Mouse (Mus musculus) frontal cortex, adult (tissue): ENCODE data around the gene Wtip.
"Not testable (repeated sequence)": the region's sequence is repeated elsewhere in the genome, so short reads cannot be mapped to it uniquely, and the experiment has no call there.

Experiments
- ATAC-seq: cut with Nextera tagmentation; 2 replicates; pipeline ENCODE4 v1.9.2; 2017; ENCODE audit warnings: mild to moderate bottlenecking, moderate library complexity, mixed read lengths; ENCODE audit not compliant: low TSS enrichment

Gene Wtip

GRCm38 (mm10) chr7:34133117-34133762 lies at the start of gene Wtip:
Gene Wtip, minus strand, starts transcription at chr7:34133268.
- peak; percentile 51; the same call in 1 of the 2 replicates for ATAC-seq

GRCm38 (mm10) chr7:34176241-34176640 lies 43.2 kb upstream of the Wtip start:
- ATAC-seq = not testable (repeated sequence)

- ATAC-seq = no peak
Measured at GRCm38 (mm10) chr7:34172251-34172650, 39.2 kb upstream of the Wtip start.

GRCm38 (mm10) chr7:34169454-34169853 lies 36.4 kb upstream of the Wtip start, which contains the start of gene Uba2:
Gene Uba2, minus strand, starts transcription at chr7:34169599.
- ATAC-seq = no peak

GRCm38 (mm10) chr7:34168470-34169251 lies 35.6 kb upstream of the Wtip start:
- peak; percentile 97 for ATAC-seq

GRCm38 (mm10) chr7:34167766-34168469 lies 34.9 kb upstream of the Wtip start:
- ATAC-seq = no peak; the same call in none of the 2 replicates

GRCm38 (mm10) chr7:34166850-34167249 lies 33.8 kb upstream of the Wtip start:
- no peak for ATAC-seq

- ATAC-seq = no peak
Measured at GRCm38 (mm10) chr7:34165999-34166398, 32.9 kb upstream of the Wtip start.

GRCm38 (mm10) chr7:34164671-34165070 lies 31.6 kb upstream of the Wtip start:
- no peak for ATAC-seq

GRCm38 (mm10) chr7:34159167-34159566 lies 26.1 kb upstream of the Wtip start:
- no peak for ATAC-seq

GRCm38 (mm10) chr7:34157994-34158393 lies 24.9 kb upstream of the Wtip start:
- ATAC-seq = no peak

- ATAC-seq = no peak
Measured at GRCm38 (mm10) chr7:34147193-34147592, 14.1 kb upstream of the Wtip start.

- ATAC-seq = peak; percentile 89
Measured at GRCm38 (mm10) chr7:34141123-34141522, 8.1 kb upstream of the Wtip start.

GRCm38 (mm10) chr7:34139493-34139892 lies 6.4 kb upstream of the Wtip start:
- ATAC-seq = no peak

GRCm38 (mm10) chr7:34134336-34134735 lies 1.3 kb upstream of the Wtip start:
- no peak for ATAC-seq

- peak; percentile 29; the same call in 1 of the 2 replicates for ATAC-seq
Measured at GRCm38 (mm10) chr7:34132355-34133079, 551 bp downstream of the Wtip start.

- ATAC-seq = no peak
Measured at GRCm38 (mm10) chr7:34131959-34132354, 1.1 kb downstream of the Wtip start.

- ATAC-seq = peak; percentile 27; the same call in 1 of the 2 replicates
Measured at GRCm38 (mm10) chr7:34131118-34131517, 1.9 kb downstream of the Wtip start.

- ATAC-seq = no peak
Measured at GRCm38 (mm10) chr7:34126291-34126690, 6.8 kb downstream of the Wtip start.

- no peak; the same call in 1 of the 2 replicates for ATAC-seq
Measured at GRCm38 (mm10) chr7:34125346-34125745, 7.7 kb downstream of the Wtip start.

- ATAC-seq = peak; percentile 76; the same call in 1 of the 2 replicates
Measured at GRCm38 (mm10) chr7:34122987-34123720, 9.9 kb downstream of the Wtip start.
